Mouse (Mus musculus) inflammation-experienced regulatory T-cells, adult 16 weeks (primary cell): ENCODE results near the gene Olfr325. TPM values are rescaled to one million over a fixed set of nuclear protein-coding genes. Genes with fewer than 3 reads are reported as not detected.

Source experiments
- polyA plus RNA-seq: library from polyadenylated mRNA; unstranded; fragments of 100-300 nt; shearing (Covaris generic); gene quantifications from one replicate; pipeline ENCODE4 v1.2.1, GENCODE M21; 2017

Olfr325 gene
- not detected for polyA plus RNA-seq

DNA sequence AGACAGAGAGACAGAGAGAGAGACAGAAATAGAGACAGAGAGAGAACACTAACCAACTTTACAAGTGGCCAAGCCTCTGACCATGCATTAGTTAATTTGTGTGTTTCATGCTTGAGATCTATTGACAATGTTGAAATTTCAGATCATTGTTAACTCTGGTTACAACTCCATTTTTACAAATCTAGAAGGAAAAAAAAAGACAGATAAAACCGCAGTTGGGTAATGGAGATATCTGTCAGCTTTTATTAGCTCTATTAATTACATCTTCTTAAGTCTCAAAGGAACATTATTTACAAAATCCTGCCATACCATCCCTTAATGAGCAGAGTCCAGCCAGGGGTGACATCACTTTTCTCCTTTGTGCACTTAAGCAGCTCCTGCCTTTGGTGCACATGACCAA is at the start of gene Olfr325:
TSS of gene Olfr325 (plus strand) at position 301 of the 400 bp plus-strand sequence.

DNA sequence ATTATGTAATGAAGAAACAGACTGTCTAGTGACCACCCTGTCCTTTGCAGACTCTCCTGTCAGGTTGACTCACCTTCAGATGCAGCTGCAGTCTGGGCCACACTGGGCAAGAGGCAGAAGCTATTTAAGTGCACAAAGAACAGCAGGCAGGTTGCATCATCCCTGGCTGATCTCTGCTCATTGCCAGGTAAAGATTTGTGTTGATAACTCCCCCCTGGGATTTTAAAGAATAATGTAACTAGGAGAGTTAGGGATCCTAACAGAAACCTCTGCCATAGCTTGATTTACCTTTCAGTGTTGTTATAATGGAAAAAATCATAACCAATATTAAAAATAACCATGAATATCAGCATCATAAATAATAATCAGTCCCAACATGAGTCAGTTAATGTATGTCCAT is 42.8 kb upstream of the Olfr325 start, which contains the start of gene Olfr330:
TSS of gene Olfr330 (minus strand) at position 101 of the 400 bp plus-strand sequence.

DNA sequence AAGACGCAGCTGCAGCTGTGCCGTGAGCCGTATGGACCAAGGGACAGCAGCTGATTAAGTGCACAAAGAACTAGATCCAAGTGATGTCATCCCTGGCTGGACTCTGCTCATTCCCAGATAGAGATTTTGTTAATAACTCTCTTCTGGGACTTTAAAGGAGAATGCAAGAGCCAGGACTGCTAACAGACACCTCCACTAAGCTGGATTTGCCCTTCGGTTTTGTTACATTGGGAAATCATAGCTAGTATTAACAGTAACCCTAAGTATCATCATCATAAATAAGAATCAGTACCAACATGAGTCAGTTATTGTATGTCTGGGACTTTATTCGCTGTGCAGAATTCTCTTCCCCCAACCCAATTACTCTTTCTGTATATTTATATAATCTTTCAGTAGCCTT is 31.2 kb upstream of the Olfr325 start, which contains the start of gene Olfr329-ps:
TSS of gene Olfr329-ps (minus strand) at position 101 of the 400 bp plus-strand sequence.

DNA sequence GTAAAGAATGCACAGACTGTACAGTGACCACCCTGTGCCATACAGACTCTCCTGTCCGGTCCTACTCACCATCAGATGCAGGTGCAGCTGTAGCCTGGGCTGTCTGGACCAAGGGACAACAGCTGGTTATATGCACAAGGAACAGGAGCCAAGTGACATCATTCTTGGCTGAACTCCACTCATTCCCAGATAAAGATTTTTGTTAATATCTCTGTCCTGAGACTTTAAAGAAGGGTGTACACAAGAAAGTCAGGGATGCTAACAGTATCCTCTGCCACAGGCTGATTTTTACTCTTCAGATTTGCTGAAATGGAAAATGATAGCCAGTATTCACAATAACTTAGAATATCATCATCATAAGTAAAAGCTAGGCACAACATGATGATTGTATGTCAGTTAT is 22.0 kb upstream of the Olfr325 start, which contains the start of gene Olfr328:
TSS of gene Olfr328 (minus strand) at position 101 of the 400 bp plus-strand sequence.

DNA sequence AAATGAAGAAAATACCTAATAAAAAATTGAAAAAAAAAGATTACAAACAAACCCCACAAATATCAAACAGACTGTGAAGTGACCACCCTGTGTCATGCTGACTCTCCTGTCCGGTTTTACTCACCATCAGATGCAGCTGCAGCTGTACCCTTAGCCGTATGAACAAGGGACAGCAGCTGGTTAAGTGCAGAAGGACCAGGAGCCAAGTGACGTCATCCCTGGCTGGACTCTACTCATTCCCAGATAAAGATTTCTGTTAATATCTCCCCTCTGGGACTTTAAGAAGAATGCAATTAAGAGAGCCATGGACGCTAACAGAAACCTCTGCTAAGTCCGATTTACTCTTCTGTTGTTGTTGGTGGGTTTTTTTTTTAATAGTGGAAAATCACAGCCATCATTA is 7.1 kb upstream of the Olfr325 start, which contains the start of gene Olfr224:
TSS of gene Olfr224 (minus strand) at position 149 of the 400 bp plus-strand sequence.

DNA sequence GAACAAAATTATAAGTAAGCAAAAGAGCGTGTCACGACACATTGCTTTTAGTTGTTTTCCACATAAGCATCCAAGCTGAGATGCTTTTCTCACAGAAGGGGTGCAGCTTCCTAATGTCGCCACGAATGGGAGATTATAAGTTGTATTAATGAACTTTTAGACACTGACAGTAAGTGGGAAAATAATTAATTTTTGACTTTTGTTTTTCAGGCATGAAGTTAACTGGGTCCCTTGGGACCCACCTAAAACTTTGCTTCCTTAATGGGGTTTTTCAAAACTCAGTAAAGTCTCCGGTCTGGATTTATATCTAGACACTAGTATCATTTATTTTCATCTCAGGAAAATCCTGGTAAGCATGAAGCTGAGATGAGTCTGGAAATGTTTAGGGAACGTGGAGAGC is 17.3 kb downstream of the Olfr325 start, which contains the start of gene Olfr324:
TSS of gene Olfr324 (plus strand) at position 301 of the 400 bp plus-strand sequence.

DNA sequence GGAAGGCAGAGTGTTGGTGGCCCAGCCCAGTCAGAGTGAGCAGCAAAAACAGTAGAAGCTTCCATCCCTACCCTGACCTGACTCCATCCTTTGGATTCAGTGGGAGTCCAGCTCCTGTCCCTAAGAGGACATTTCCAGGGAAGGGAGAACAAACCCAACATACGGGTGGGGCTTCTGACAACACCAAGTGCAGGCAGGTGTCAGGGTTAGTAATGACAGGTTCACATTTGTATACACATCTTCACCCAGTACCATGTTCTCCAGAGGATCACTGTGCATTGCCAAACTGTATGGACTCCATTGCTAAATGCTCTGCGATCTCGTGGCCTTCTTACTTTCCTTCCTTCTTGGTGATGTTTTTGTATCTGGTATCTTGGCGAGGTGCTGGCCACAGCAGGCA is 38.4 kb downstream of the Olfr325 start, which contains the start of gene 2210407C18Rik:
TSS of gene 2210407C18Rik (minus strand) at position 101 of the 400 bp plus-strand sequence.

DNA sequence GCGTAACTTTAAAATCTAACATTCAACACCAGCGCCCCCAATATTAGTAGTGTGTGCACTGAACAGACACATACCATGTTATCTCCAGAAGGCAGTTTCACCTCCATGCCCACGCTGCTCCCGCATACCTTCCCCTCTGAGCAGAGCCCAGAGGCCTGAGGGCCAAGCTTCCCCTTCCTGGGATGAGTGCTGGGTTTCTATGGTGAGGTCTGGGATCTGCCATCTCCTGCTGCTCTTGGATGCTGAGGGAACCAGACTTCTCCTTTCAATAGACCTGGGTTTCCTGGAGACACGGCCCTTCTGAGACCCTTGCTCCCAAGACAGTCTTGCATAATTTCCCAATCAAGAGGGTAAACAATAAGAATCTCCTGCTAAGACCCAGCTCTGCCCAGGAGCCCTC is 52.9 kb downstream of the Olfr325 start, which contains the start of gene Olfr323:
TSS of gene Olfr323 (minus strand) at position 101 of the 400 bp plus-strand sequence.

Other genes starting within 250 kb of the Olfr325 start
- 48.2 TPM for gene Zfp672, start 247.4 kb upstream of the Olfr325 start, polyA plus RNA-seq
- gene Sh3bp5l, start 247.0 kb upstream of the Olfr325 start, polyA plus RNA-seq: 30.7 TPM
- not detected for gene Lypd8, start 198.7 kb upstream of the Olfr325 start, polyA plus RNA-seq
- gene 1810065E05Rik, start 156.6 kb upstream of the Olfr325 start, polyA plus RNA-seq: not detected
- gene Gm12253, start 145.2 kb upstream of the Olfr325 start, polyA plus RNA-seq: not detected
- gene Lypd9, start 124.8 kb upstream of the Olfr325 start, polyA plus RNA-seq: not detected
- not detected for gene Olfr30, start 115.5 kb upstream of the Olfr325 start, polyA plus RNA-seq
- not detected for gene Olfr332, start 85.2 kb upstream of the Olfr325 start, polyA plus RNA-seq
- gene Olfr331, start 75.2 kb upstream of the Olfr325 start, polyA plus RNA-seq: not detected
- gene Olfr330, start 42.9 kb upstream of the Olfr325 start, polyA plus RNA-seq: not detected
- not detected for gene Olfr329-ps, start 31.3 kb upstream of the Olfr325 start, polyA plus RNA-seq
- gene Olfr328, start 22.1 kb upstream of the Olfr325 start, polyA plus RNA-seq: not detected
- gene Olfr224, start 7.2 kb upstream of the Olfr325 start, polyA plus RNA-seq: 0.26 TPM
- not detected for gene Olfr324, start 17.4 kb downstream of the Olfr325 start, polyA plus RNA-seq
- not detected for gene 2210407C18Rik, start 38.3 kb downstream of the Olfr325 start, polyA plus RNA-seq
- not detected for gene Olfr323, start 52.8 kb downstream of the Olfr325 start, polyA plus RNA-seq
- gene Trim58, start 62.7 kb downstream of the Olfr325 start, polyA plus RNA-seq: not detected
- not detected for gene Olfr322, start 81.1 kb downstream of the Olfr325 start, polyA plus RNA-seq
- gene Olfr320, start 103.4 kb downstream of the Olfr325 start, polyA plus RNA-seq: not detected
- not detected for gene Olfr319, start 121.4 kb downstream of the Olfr325 start, polyA plus RNA-seq
- not detected for gene Olfr318, start 146.3 kb downstream of the Olfr325 start, polyA plus RNA-seq
- not detected for gene Olfr317, start 161.5 kb downstream of the Olfr325 start, polyA plus RNA-seq
- not detected for gene Olfr316, start 175.0 kb downstream of the Olfr325 start, polyA plus RNA-seq
- gene Olfr315, start 195.5 kb downstream of the Olfr325 start, polyA plus RNA-seq: not detected
- gene Olfr314, start 205.2 kb downstream of the Olfr325 start, polyA plus RNA-seq: not detected
- not detected for gene Fam183b, start 224.2 kb downstream of the Olfr325 start, polyA plus RNA-seq
- gene Olfr313, start 237.3 kb downstream of the Olfr325 start, polyA plus RNA-seq: not detected